Mouse (Mus musculus) hindbrain, embryonic 11.5 days (tissue): ENCODE measurements around the gene Sec14l1. TPM values are rescaled to one million over a fixed set of nuclear protein-coding genes. Genes with fewer than 3 reads are reported as not detected.

Experiments used
- ATAC-seq: fragments of 200-750 bp; cut with Nextera tagmentation; 2 replicates; pipeline ENCODE4 v1.8.0; 2017; ENCODE audit warnings: mild to moderate bottlenecking, moderate TSS enrichment, moderate library complexity; ENCODE audit not compliant: low FRiP score
- DNase-seq: peaks from one replicate; pipeline ENCODE4 v3.0.0-alpha.2; 2015; ENCODE audit warnings: low spot score
- H3K27ac ChIP-seq: fragments of 300-500 bp; sonication (generic); 2 replicates; pipeline ENCODE4 v1.5.1; 2014; ENCODE audit warnings: mild to moderate bottlenecking, low read depth, low read length
- H3K27me3 ChIP-seq: fragments of 300-500 bp; sonication (generic); 2 replicates; pipeline ENCODE4 v1.6.1; 2014; ENCODE audit warnings: mild to moderate bottlenecking, low read length, moderate library complexity, mixed read lengths; ENCODE audit not compliant: control insufficient read depth, insufficient read depth
- H3K36me3 ChIP-seq: fragments of 300-500 bp; sonication (generic); 2 replicates; pipeline ENCODE4 v1.6.1; 2014; ENCODE audit warnings: mild to moderate bottlenecking, low read length, moderate library complexity, mixed read lengths; ENCODE audit not compliant: control insufficient read depth, insufficient read depth
- H3K4me1 ChIP-seq: fragments of 300-500 bp; sonication (generic); replicated peaks from 2 replicates; pipeline ENCODE4 v1.6.1; 2014; ENCODE audit warnings: low read length, mixed read lengths; ENCODE audit not compliant: control insufficient read depth, insufficient read depth
- H3K4me2 ChIP-seq: fragments of 300-500 bp; sonication (generic); replicated peaks from 2 replicates; pipeline ENCODE4 v1.6.1; 2014; ENCODE audit warnings: mild to moderate bottlenecking, low read depth, low read length
- H3K4me3 ChIP-seq: fragments of 300-500 bp; sonication (generic); 2 replicates; pipeline ENCODE4 v1.5.1; 2014; ENCODE audit warnings: low read depth, low read length
- H3K9ac ChIP-seq: fragments of 300-500 bp; sonication (generic); 2 replicates; pipeline ENCODE4 v1.6.1; 2014; ENCODE audit warnings: low read depth, low read length
- H3K9me3 ChIP-seq: fragments of 300-500 bp; sonication (generic); 2 replicates; pipeline ENCODE4 v1.6.1; 2016; ENCODE audit warnings: low read length; ENCODE audit not compliant: control insufficient read depth
- WGBS: fragments of 180-500 bp; shearing (Covaris S2); extraction: QIAGEN DNeasy Blood & Tissue Kit; methylation state at CpG from one replicate; pipeline ENCODE4 v1.1.7; 2014; 5-methylcytosine and 5-hydroxymethylcytosine counted together
- polyA plus RNA-seq: library from polyadenylated mRNA; unstranded; fragments of >200 nt; fragmentation: Nextera tagmentation; extraction: Ambion mirVana; gene quantifications from 2 replicates; pipeline ENCODE4 v1.2.1, GENCODE M21; 2014

Sec14l1 gene
- polyA plus RNA-seq, 1 experiment from 2014 or later: 36.9 TPM

DNA sequence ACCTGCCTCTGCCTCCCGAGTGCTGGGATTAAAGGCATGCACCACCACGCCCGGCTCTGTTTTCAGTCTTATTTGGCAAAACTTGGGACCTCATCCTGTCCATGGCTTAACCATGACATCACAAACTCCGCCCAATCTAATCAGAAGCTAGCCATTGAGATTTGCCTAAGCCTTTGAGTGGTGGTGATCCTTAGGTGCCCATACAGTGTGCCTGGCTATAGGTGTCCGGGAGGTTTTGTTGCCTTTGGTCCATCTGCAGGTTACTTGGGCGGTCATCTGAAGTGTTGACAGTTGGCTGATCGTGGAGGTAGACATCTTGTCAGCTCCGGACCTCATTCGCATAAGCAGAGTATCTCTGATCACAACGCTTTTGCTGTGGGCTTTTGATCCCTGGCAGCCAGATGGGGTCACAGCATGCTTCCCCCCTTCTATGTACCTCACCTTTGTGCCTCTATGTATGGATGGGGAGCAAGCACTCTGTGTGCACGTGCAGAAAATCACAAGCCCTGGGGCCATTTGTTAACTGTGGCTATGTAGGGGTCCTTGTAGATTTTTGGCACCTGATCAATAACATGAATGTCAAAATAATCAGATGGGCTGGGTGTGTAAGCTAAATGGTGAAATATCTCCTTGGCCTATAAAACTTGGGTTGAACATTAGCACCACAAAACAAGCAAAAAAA lies 2.9 kb upstream of the Sec14l1 start:
- no peaks in the 10 kb centered on the region for H3K36me3 ChIP-seq
- H3K4me1 ChIP-seq: peaks cover 7% of the 10 kb centered on the region; the same call in 1 of the 2 replicates
- H3K9ac ChIP-seq: no peak overlapping the region
- H3K4me2 ChIP-seq: no peak overlapping the region
- no peak overlapping the region for H3K27ac ChIP-seq
- H3K27me3 ChIP-seq: no peaks in the 10 kb centered on the region
- ATAC-seq: no peak
- 88% methylated on average over 11 of the region's 11 CpGs for WGBS
- no peaks in the 10 kb centered on the region for H3K9me3 ChIP-seq
- H3K4me3 ChIP-seq: no peak overlapping the region
- no peak for DNase-seq

DNA sequence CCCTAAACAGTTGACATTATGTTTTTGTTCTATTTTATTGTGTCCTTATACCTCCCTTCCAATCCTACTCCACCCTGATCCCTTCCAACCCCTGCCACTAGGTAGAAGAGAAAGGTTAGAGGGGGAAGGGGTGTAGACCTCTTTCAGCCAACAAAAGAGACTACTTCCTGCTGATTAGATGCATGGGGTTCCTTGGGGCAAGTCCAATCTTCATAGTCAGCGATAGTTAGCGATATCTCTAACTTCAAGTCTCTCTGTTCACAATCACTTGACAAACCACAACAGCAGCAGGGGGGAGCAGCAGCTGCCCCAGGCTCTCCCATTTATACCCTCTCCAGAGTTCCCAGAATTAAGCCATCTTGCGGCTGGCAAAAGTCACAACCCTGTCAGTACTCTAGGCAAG lies 2.3 kb upstream of the Sec14l1 start:
- 66% methylated on average over 3 of the region's 3 CpGs for WGBS
- H3K9ac ChIP-seq: no peak overlapping the region
- H3K4me2 ChIP-seq: no peak overlapping the region
- no peak for DNase-seq
- ATAC-seq: no peak
- H3K36me3 ChIP-seq: no peaks in the 10 kb centered on the region
- H3K27me3 ChIP-seq: no peaks in the 10 kb centered on the region
- H3K27ac ChIP-seq: no peak overlapping the region
- H3K4me1 ChIP-seq: peaks cover 6% of the 10 kb centered on the region; the same call in 1 of the 2 replicates
- H3K4me3 ChIP-seq: no peak overlapping the region
- no peaks in the 10 kb centered on the region for H3K9me3 ChIP-seq

- 94% methylated on average over 5 of the region's 5 CpGs for WGBS
- no peaks in the 10 kb centered on the region for H3K27me3 ChIP-seq
- no peak overlapping the region for H3K27ac ChIP-seq
- DNase-seq (no peak), ATAC-seq (no peak)
- H3K9me3 ChIP-seq: no peaks in the 10 kb centered on the region
- no peak overlapping the region for H3K9ac ChIP-seq
- no peak overlapping the region for H3K4me2 ChIP-seq
- peaks cover 8% of the 10 kb centered on the region; the same call in 1 of the 2 replicates for H3K4me1 ChIP-seq
- no peak overlapping the region for H3K4me3 ChIP-seq
- no peaks in the 10 kb centered on the region for H3K36me3 ChIP-seq
Observed at GRCm38 (mm10) chr11:117113377-117113776, 1.6 kb upstream of the Sec14l1 start.

DNA sequence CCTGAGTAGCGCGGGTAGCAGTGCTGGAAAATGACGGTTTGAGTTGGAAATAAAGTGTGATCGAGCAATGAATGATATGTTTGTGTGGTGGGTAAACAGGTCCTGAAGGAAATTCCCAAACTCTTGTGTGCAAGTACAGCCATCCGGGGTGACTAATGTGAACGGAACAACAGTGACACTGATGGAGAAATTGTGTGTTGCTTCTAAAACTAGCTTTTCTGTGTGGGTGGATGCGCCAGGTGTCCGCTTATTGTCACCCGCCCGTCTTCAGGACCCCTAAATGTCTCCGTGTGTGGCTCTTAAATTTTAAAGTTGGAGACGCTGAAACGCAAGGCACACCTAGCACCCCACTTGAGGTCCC lies 757 bp upstream of the Sec14l1 start:
- Histone ChIP-seq H3K9me3 (no peaks in the 10 kb centered on the region), H3K27ac (peak overlapping the region; percentile 96), H3K4me1 (peaks cover 8% of the 10 kb centered on the region; the same call in 1 of the 2 replicates), H3K9ac (peak overlapping the region; percentile 75), H3K27me3 (no peaks in the 10 kb centered on the region), H3K4me3 (peak overlapping the region; percentile 70), H3K4me2 (peak overlapping the region; percentile 62), H3K36me3 (no peaks in the 10 kb centered on the region)
- DNase-seq: no peak
- no peak for ATAC-seq
- 52% methylated on average over 13 of the region's 13 CpGs for whole genome bisulfite sequencing

GRCm38 (mm10) chr11:117115346-117116219 lies 615 bp downstream of the Sec14l1 start:
- Histone ChIP-seq H3K4me2 (peak overlapping the region; percentile 62), H3K9ac (peak overlapping the region; percentile 75), H3K27ac (peak overlapping the region; percentile 96), H3K4me3 (peak overlapping the region; percentile 70), H3K27me3 (no peaks in the 10 kb centered on the region), H3K9me3 (no peaks in the 10 kb centered on the region), H3K36me3 (no peaks in the 10 kb centered on the region), H3K4me1 (peaks cover 8% of the 10 kb centered on the region; the same call in 1 of the 2 replicates)
- ATAC-seq (peak; percentile 76; the same call in 1 of the 2 replicates), DNase-seq (peak; percentile 54)
- WGBS: under 1% methylated on average over 52 of the region's 54 CpGs

GRCm38 (mm10) chr11:117116350-117117303 lies 1.7 kb downstream of the Sec14l1 start:
- no peak for ATAC-seq
- Histone ChIP-seq H3K4me2 (peak overlapping the region; percentile 62), H3K9me3 (no peaks in the 10 kb centered on the region), H3K4me3 (peak overlapping the region; percentile 70), H3K36me3 (no peaks in the 10 kb centered on the region), H3K9ac (no peak overlapping the region; the same call in 1 of the 2 replicates), H3K27me3 (no peaks in the 10 kb centered on the region), H3K27ac (0 out of 2 replicates have a peak overlapping the region, but pooled peaks have one; percentile 33), H3K4me1 (peaks cover 15% of the 10 kb centered on the region)
- WGBS: 55% methylated on average over 18 of the region's 18 CpGs
- no peak for DNase-seq

DNA sequence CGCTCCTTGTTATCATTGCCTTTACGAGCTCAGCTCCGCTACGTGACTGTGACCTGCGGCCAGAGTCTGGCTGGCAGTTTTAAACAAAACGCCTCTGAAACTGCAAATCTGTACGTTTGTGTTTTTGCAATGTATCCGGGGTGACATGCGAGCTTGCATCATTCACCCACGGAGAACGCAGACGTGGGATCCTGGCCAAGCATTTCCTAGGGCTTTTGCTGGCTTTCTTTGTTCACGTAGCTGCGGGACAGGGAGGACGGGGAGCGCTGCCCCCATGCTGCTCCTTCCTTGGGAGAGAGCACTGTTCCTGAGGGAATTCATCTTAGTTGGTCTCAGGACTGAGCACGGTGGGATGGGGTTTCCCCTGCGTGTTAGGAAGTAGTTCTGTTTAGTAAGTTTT lies 2.4 kb downstream of the Sec14l1 start:
- Histone ChIP-seq H3K4me3 (no peak overlapping the region), H3K9me3 (no peaks in the 10 kb centered on the region), H3K27me3 (no peaks in the 10 kb centered on the region), H3K36me3 (no peaks in the 10 kb centered on the region), H3K4me1 (peaks cover 15% of the 10 kb centered on the region), H3K4me2 (no peak overlapping the region), H3K27ac (no peak overlapping the region), H3K9ac (no peak overlapping the region)
- WGBS: 73% methylated on average over 18 of the region's 18 CpGs
- ATAC-seq (no peak), DNase-seq (no peak)

GRCm38 (mm10) chr11:117117791-117118190 lies 2.8 kb downstream of the Sec14l1 start:
- Histone ChIP-seq H3K4me3 (no peak overlapping the region), H3K4me1 (peaks cover 15% of the 10 kb centered on the region), H3K27ac (no peak overlapping the region), H3K9me3 (no peaks in the 10 kb centered on the region), H3K36me3 (no peaks in the 10 kb centered on the region), H3K4me2 (no peak overlapping the region), H3K9ac (no peak overlapping the region), H3K27me3 (no peaks in the 10 kb centered on the region)
- DNase-seq: no peak
- 91% methylated on average over 7 of the region's 7 CpGs for WGBS
- ATAC-seq: no peak
